Mouse (Mus musculus) heart, postnatal 0 days (tissue): ENCODE measurements at regions not wholly inside any gene's neighbourhood (a gene's known extent, or its start where the extent isn't known, plus 50 kb on each side); places are given as distances from the start of the nearest gene placed in this dataset.

Source experiments
- CTCF ChIP-seq: IDR thresholded peaks from 2 replicates; pipeline ENCODE4 v1.5.1; 2016; ENCODE audit warnings: antibody characterized with exemption, control low read depth, low read depth
- EP300 ChIP-seq: IDR thresholded peaks from 2 replicates; pipeline ENCODE4 v1.6.1; 2016; ENCODE audit warnings: antibody characterized with exemption, low read depth

DNA sequence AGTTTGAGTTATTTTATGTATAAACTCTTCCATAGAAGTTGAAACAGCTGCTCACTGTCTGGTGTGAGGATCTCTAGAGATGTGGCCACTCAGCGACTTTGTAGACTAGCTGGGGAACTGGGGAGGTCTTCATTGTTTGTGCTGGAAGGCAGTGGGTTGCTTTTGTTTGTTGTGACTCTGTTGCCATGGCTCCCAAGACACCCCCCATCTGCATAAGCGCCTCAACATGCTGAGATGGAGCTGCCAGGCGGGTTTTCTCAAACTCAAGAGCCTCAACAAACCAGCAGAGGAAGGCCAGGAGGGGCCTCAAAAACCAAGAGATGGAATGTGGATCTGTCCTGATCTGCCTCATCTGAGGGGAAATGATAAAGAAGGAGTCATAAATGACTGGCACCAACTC is 129.1 kb upstream of the Tnc start:
- no peak for TF ChIP-seq CTCF
- no peak for TF ChIP-seq EP300
